Mouse (Mus musculus) myocyte (in vitro differentiated cells): ENCODE data around the gene Scrt2. TPM values are rescaled to one million over a fixed set of nuclear protein-coding genes. Genes with fewer than 3 reads are reported as not detected.

ENCODE experiments used
- H3K27me3 ChIP-seq: one replicate; pipeline ENCODE4 v1.6.1; 2011; ENCODE audit not compliant: control insufficient read depth, insufficient read depth, insufficient read length
- H3K36me3 ChIP-seq: one replicate; pipeline ENCODE4 v1.6.1; 2011; ENCODE audit not compliant: control insufficient read depth, insufficient read depth
- H3K4me2 ChIP-seq: one replicate; pipeline ENCODE4 v1.6.1; 2011; ENCODE audit warnings: low read depth, control low read depth
- H3K4me3 ChIP-seq: one replicate; pipeline ENCODE4 v1.5.1; 2011; ENCODE audit warnings: mild to moderate bottlenecking, control low read depth, moderate library complexity
- H3K79me2 ChIP-seq: one replicate; pipeline ENCODE4 v1.6.1; 2011; ENCODE audit not compliant: control insufficient read depth, insufficient read depth
- H3ac ChIP-seq: one replicate; pipeline ENCODE4 v1.6.1; 2011; ENCODE audit not compliant: control insufficient read depth, insufficient read length
- CEBPB ChIP-seq: IDR thresholded peaks from 2 replicates; pipeline ENCODE4 v1.6.1; 2011; ENCODE audit warnings: mild to moderate bottlenecking, moderate library complexity; ENCODE audit not compliant: poor library complexity, insufficient read depth, severe bottlenecking
- E2F4 ChIP-seq: IDR thresholded peaks from one replicate; pipeline ENCODE4 v1.6.1; 2011; ENCODE audit warnings: mild to moderate bottlenecking, control low read depth, moderate library complexity; ENCODE audit not compliant: insufficient read depth
- MAX ChIP-seq: IDR thresholded peaks from one replicate; pipeline ENCODE4 v1.6.1; 2011; ENCODE audit warnings: low read depth, mild to moderate bottlenecking, control low read depth
- MYOD1 ChIP-seq, 3 experiments: IDR thresholded peaks; one replicate each; pipeline ENCODE4 v1.6.1; 2011; ENCODE audit warnings: control low read depth in 2 of 3, low read depth in 2 of 3, mild to moderate bottlenecking in 2 of 3, moderate library complexity in 1 of 3; ENCODE audit not compliant: insufficient read length in 2 of 3, control insufficient read depth in 1 of 3
- MYOG ChIP-seq, 3 experiments: IDR thresholded peaks; one replicate each; pipeline ENCODE4 v1.6.1; 2011; ENCODE audit warnings: control low read depth in 2 of 3, low read depth in 2 of 3, mild to moderate bottlenecking in 2 of 3; ENCODE audit not compliant: insufficient read length in 2 of 3, control insufficient read depth in 1 of 3, insufficient read depth in 1 of 3
- POLR2A ChIP-seq: IDR thresholded peaks from one replicate; pipeline ENCODE4 v1.6.1; 2011; ENCODE audit warnings: low read depth, mild to moderate bottlenecking, control low read depth, moderate library complexity; ENCODE audit not compliant: insufficient read length
- POLR2AphosphoS2 ChIP-seq: IDR thresholded peaks from one replicate; pipeline ENCODE4 v1.6.1; 2011; ENCODE audit warnings: low read depth, control low read depth; ENCODE audit not compliant: insufficient read length
- REST ChIP-seq: IDR thresholded peaks from one replicate; pipeline ENCODE4 v1.6.1; 2011; ENCODE audit warnings: mild to moderate bottlenecking, control low read depth, moderate library complexity; ENCODE audit not compliant: insufficient read depth, insufficient read length
- SRF ChIP-seq: IDR thresholded peaks from one replicate; pipeline ENCODE4 v1.6.1; 2011; ENCODE audit warnings: low read depth; ENCODE audit not compliant: control insufficient read depth, insufficient read length
- TCF12 ChIP-seq: IDR thresholded peaks from one replicate; pipeline ENCODE4 v1.6.1; 2011; ENCODE audit warnings: mild to moderate bottlenecking, control low read depth; ENCODE audit not compliant: poor library complexity, insufficient read depth, severe bottlenecking
- TCF3 ChIP-seq: IDR thresholded peaks from one replicate; pipeline ENCODE4 v1.6.1; 2011; ENCODE audit warnings: low read depth, control low read depth; ENCODE audit not compliant: insufficient read length
- USF1 ChIP-seq: IDR thresholded peaks from one replicate; pipeline ENCODE4 v1.6.1; 2011; ENCODE audit warnings: low read depth, mild to moderate bottlenecking, control low read depth, moderate library complexity
- polyA plus RNA-seq: library from polyadenylated mRNA; unstranded; fragments of >200 nt; fragmentation: generic; extraction: Trizol; gene quantifications from one replicate; pipeline ENCODE4 v1.2.1, GENCODE M21; 2012; ENCODE audit warnings: missing spikeins

Scrt2 gene
- polyA plus RNA-seq, 1 experiment, result not detected

DNA sequence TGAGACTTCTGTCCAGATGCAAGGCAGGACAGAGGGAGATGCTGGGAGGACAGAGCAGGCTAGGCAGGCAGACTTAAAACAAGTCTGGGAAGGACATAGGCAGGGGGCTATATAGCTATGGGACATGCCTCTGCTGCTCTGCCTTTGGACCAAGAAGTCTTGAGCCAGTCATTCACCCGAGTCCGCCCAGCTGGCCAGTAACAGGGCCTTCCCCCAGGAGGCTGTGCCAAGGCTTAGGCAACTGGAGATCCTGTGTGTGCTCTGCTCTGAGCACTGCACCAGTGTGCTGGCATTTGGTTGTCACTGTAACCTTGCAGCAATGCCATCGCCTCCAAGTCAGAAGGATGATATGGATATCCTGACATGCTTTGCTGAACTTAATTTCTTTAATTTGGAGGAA is 4.0 kb upstream of the Scrt2 start:
- Histone ChIP-seq H3K36me3 (no peaks in the 10 kb centered on the region), H3K79me2 (no peaks in the 10 kb centered on the region), H3ac (no peak overlapping the region), H3K27me3 (peaks cover 41% of the 10 kb centered on the region), H3K4me3 (no peak overlapping the region), H3K4me2 (no peak overlapping the region)
- TF ChIP-seq POLR2AphosphoS2 (no peak), E2F4 (no peak), REST (no peak)

DNA sequence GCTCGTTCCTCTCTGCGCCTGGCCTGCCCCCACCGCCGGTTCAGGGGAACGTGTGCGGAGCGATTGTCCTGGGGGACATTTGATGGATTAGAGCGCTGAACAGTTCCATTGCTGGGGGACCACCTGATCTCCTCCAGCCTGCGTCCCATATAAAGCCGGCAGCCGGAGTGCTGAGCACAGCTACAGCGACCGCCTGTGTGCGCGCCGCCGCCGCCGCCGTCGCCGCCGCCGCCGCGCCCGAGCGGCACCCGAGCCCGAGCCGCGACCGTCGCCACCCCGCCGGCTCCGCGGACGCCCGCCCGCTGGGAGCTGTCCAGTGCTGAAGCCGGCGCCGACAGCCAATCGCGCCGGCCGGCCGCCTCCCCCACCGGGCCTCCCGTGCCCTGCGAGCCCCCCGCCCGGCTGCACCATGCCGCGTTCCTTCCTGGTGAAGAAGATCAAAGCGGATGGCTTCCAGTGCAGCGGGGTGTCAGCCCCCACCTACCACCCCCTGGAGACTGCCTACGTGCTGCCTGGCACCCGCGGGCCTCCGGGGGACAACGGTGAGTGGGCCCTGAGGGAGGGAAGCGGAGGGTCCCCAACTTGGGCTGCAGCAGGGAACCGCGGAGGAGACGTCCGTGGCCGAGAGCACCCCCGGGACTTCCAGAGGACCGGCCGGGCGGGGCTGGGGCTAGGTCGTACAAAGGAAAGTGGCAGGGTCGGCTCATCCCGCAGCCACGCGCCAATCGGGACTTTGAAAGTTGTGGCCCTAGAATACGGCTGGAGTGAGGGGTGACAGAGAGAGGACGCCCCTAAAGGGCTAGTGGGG is 516 bp downstream of the Scrt2 start:
- H3K27me3 ChIP-seq, result peaks cover 48% of the 10 kb centered on the region
- H3K4me3 ChIP-seq, result no peak overlapping the region
- no peaks in the 10 kb centered on the region for H3K79me2 ChIP-seq
- TF ChIP-seq E2F4 (peak; percentile 11), REST (peak; percentile 85), SRF (no peak)
- H3ac ChIP-seq, result no peak overlapping the region
- H3K4me2 ChIP-seq, result no peak overlapping the region
- no peaks in the 10 kb centered on the region for H3K36me3 ChIP-seq

DNA sequence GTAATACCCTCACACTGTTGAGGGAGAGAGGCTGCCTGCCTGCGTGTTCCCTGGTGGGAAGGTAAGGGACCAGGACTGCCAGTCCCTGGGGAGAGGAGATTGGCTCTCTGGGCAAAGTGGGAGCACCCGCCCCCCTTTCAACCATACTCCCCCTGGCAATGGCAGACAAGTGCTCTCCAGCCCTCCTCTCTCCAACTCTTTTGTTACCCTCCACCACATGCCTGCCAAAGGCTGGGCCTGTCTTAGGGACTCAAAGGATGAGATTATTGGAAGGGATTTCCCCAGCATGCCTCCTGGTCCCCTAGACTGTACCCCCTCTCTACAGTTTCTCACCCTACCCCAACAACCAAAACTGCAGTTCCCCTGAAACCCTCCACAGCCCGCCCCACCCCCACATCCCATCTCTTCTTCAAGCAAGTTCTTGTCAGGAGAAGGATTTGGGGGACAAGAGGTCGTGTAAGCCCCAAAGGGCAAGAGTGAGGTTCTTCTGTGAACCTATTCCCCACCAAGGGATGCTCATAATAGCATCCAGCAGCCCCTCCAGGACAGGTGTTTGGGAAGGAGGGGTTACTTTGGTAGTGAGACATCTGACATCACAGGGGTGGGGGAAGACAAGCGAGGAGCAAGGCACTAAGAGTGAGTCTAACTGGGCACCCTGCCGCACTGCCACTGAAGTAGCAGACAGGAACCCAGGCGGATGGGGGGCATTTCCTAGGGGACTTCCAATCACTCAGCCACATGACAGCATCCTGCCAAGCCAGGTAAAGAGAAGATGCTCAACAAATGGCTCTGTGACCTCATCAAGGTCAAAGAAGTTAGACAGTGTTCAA is 1.3 kb downstream of the Scrt2 start:
- Histone ChIP-seq H3ac (no peak overlapping the region), H3K4me3 (no peak overlapping the region), H3K36me3 (no peaks in the 10 kb centered on the region), H3K27me3 (peaks cover 40% of the 10 kb centered on the region), H3K79me2 (no peaks in the 10 kb centered on the region), H3K4me2 (no peak overlapping the region)
- TF ChIP-seq TCF12 (no peak), POLR2AphosphoS2 (no peak), E2F4 (no peak), CEBPB (no peak), POLR2A (no peak), REST (no peak), SRF (no peak), MYOG (IDR thresholded peaks at IDR 0.05; ENCODE audit: control insufficient read depth in 1 of 3, insufficient read depth in 1 of 3, insufficient read length in 2 of 3, low read depth in 2 of 3) (no peak), MYOD1 (IDR thresholded peaks at IDR 0.05; ENCODE audit: control insufficient read depth in 1 of 3, insufficient read length in 2 of 3, low read depth in 2 of 3) (no peak), MAX (no peak), USF1 (no peak), TCF3 (no peak)

DNA sequence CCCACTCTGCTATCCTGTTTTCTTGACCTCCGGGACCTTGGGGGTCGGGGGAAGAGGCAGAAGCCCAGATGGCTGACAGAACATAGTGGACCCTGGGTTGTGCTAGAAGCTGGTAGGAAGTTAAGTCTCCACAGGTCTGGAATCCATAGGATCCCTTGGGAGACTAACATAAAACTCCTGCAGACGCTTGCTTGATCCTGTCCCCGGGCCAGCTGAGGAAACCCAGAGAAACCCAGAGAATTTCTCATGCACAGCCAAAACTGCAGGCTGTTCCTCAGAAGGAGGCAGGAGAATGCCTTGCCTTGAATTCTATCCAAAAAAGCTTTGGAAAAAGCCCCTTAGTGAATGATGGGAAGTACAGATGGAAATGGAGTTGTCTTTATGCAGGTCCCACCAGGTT is 2.1 kb downstream of the Scrt2 start:
- Histone ChIP-seq H3K4me3 (no peak overlapping the region), H3K27me3 (peaks cover 44% of the 10 kb centered on the region), H3K36me3 (no peaks in the 10 kb centered on the region), H3K4me2 (no peak overlapping the region), H3ac (no peak overlapping the region), H3K79me2 (no peaks in the 10 kb centered on the region)
- TF ChIP-seq USF1 (no peak), MYOG (IDR thresholded peaks at IDR 0.05; ENCODE audit: control insufficient read depth in 1 of 3, insufficient read depth in 1 of 3, insufficient read length in 2 of 3, low read depth in 2 of 3) (no peak), POLR2AphosphoS2 (no peak), TCF3 (no peak), TCF12 (no peak), REST (no peak), MYOD1 (IDR thresholded peaks at IDR 0.05; ENCODE audit: control insufficient read depth in 1 of 3, insufficient read length in 2 of 3, low read depth in 2 of 3) (no peak), MAX (no peak), E2F4 (no peak), SRF (no peak), POLR2A (no peak), CEBPB (no peak)

DNA sequence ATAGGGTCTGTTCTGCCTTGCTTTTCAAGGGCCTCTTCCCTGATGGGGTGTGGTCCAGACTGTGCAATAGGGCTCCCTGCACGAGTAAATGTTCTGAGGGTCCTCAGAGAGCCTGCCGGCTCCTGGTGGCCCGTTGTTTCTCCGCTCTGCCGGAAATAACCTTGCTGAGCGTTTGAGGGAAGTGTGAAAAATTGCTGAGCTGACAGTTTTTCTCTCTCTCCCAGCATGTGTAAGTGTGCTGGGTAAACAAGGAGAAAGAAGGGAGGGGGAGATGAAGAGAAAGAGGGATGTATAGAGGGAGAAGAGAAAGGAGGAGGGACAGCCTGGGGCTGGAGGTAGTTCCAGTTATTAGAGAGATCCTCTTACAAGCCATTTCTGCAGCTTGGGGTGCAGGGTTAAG is 3.0 kb downstream of the Scrt2 start:
- H3K79me2 ChIP-seq, result no peaks in the 10 kb centered on the region
- H3K4me2 ChIP-seq, result no peak overlapping the region
- TF ChIP-seq MYOD1 (IDR thresholded peaks at IDR 0.05; ENCODE audit: control insufficient read depth in 1 of 3, insufficient read length in 2 of 3, low read depth in 2 of 3), result no peak
- no peak for TF ChIP-seq POLR2AphosphoS2
- no peak for TF ChIP-seq USF1
- TF ChIP-seq POLR2A, result no peak
- no peak for TF ChIP-seq E2F4
- TF ChIP-seq MAX, result no peak
- TF ChIP-seq TCF3, result no peak
- H3ac ChIP-seq, result no peak overlapping the region
- no peaks in the 10 kb centered on the region for H3K36me3 ChIP-seq
- no peak overlapping the region for H3K4me3 ChIP-seq
- H3K27me3 ChIP-seq, result peaks cover 39% of the 10 kb centered on the region
